Mouse (Mus musculus): ENCODE results near the gene 2410004P03Rik. TPM values are rescaled to one million over a fixed set of nuclear protein-coding genes. Genes with fewer than 3 reads are reported as not detected.
"Not testable (repeated sequence)": the region's sequence is repeated elsewhere in the genome, so short reads cannot be mapped to it uniquely, and the experiment has no call there.

2410004P03Rik gene
- total RNA-seq, 2 experiments from 2014 or later: 0.50 TPM; not detected in 1

DNA sequence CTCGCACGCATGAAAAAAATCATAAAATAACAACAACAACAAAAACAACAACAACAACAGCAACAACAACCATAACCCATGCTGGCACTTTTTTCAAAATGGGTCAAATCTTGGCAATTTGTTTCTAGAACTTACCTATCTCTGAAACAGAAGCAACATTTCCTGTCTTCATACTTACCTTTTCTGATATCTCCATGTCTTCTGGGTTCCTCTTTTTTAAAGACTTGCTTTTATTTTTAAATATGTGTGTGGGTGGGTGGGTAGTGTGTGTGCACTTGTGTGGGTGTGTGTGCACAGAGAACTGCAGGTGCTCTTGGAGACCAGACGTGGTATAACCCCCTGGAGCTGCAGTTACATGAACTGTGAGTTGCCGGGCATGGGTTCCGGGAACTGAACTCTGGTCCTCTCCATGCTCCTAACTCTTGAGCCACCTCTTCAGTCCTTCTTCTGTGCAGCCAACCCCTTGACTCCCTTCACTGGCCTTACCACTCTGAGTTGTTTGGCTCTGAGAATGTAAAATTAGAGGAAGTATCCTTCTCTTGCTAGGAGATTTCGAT is 13.1 kb upstream of the 2410004P03Rik start:
- no peak for DNase-seq
- intact Hi-C loops (cut with DNase I): no loop called here

DNA sequence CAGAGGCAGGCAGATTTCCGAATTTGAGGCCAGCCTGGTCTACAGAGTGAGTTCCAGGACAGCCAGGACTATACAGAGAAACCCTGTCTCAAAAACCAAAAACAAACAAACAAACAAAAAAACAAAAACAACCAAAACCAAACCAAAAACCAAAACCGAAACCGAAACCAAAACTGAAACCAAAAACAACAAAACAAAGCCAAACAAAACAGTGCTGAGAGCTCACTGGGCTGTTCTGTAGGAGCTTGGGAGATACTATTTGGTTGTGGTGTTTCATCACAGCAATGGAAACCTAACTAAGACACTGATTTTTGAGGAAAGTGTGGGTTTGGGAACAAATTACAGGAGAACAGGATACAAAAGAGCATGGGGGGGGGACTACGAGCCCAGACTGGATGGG is 10.6 kb upstream of the 2410004P03Rik start:
- intact Hi-C loops (cut with DNase I): no loop called here
- no peak for DNase-seq

DNA sequence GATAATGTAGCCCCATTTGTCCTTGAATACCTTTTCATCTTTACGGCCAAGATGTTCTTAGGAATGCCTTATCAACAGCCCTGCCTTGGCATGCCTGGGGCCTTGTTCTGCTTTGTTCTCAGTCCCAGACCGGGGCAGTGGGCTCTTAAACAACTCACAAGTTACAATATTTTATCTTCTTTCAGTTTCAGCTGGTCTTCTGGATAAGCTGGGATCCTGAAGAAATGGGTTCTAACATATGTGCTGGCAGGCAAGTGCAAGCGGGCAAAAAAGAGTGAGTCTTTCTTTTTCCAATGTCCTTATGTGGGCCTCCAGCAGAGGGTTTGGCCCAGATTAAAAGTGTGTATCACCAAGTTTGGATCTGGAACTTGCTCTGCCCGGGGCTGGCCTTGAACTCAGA is 9.6 kb upstream of the 2410004P03Rik start:
- DNase-seq; intact Hi-C loops (cut with DNase I): not testable (repeated sequence)

DNA sequence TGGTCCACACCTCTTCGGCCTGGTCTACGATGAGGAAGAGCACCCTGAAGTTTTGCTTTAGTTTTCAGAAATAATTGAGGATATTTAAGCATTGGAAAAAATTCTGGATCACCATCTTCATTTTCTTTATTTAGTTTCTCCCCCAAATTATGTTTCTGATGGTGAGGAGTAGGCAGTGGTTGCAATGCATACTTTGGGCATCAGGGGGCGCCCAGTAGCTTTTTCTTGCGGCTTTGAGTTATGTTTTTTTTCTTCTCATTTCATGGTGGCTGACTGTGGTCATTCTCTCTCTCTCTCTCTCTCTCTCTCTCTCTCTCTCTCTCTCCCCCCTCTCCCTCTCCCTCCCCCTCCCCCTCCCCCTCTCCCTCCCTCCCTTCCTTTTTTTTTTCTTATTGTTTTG is 6.9 kb upstream of the 2410004P03Rik start:
- DNase-seq: peak; percentile 54 to 71
- intact Hi-C loops (cut with DNase I): no loop called here

DNA sequence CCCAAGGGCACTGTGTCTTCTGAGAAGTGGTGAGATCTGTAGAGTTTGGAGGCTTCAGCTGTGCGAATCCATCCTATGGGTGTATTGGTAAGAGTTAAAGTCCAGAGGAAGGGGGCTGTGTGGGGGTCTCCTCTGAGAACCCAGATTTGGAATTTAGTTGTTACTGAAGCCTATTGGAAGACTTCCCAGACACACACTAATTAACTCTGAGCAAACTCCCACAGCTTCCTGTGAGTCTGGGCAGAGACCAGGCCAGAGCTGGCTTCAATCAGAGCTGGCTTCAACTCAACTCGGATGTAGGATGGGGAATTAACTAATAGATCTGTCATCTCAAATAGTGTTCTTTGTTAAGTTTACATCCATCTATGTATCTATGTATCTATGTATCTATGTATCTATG is 4.2 kb upstream of the 2410004P03Rik start:
- DNase-seq: peak in 1 of 2 experiments; percentile 29
- intact Hi-C loops (cut with DNase I): no loop called here

DNA sequence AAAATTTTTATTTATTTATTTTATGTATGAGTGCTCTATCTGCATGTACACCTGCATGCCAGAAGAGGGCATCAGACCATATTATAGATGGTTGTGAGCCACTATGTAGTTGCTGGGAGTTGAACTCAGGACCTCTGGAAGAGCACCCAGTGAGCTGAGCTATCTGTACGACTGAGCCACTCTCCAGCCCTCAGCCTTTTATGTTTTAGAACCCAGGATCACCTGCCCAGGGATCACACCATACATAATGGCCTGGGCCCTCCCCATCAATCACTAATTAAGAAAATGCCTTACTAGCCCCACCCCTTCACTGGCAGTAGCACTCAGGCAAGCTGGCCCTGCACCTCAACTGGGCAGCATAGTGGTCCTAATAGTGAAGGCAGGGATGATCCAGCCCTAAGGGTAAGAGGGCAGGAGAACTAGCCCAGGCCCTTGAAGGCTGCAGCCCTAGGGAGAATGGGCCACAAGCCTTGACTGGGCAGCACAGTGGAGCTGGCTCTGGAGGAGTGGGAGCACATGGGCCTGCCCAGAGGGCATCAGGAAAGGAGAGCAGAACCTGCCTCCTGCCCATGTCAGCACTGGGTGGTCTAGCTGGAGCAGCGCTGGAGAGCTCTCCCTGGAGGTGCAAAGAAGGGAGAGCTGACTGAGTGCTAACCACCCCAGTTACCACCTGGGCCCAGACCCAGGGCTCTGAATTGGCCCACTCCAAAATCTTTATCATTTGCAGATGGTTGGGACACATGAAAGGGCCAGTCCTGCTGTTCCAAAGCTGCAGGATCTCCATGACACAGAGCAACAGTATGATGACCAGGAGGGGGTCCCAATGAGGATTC is 756 bp upstream of the 2410004P03Rik start:
- DNase-seq: no peak
- intact Hi-C loops (cut with DNase I): loop anchor here (5.0 kb wide), 1 partner anchor 295 kb away; no protein-coding TSS in a partner anchor

DNA sequence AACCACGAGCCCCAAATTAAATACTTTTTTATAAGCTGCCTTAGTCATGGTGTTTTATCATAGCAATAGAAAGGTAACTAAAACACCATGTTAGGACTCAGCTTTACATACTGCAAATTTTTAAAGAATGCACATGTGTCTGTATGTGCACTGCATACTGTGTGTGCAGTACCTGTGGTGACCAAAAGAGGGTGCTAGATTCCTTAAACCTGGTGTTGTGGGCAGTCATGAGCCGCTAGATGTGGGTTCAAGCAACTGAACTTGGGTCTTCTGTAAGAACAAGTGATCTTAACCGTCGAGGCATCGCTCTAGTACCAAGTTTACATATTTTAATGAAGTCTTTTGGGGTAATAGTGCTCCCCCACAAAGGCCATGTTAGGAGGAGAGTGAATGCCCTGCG is 2.1 kb downstream of the 2410004P03Rik start:
- no peak for DNase-seq
- intact Hi-C loops (cut with DNase I): no loop called here

DNA sequence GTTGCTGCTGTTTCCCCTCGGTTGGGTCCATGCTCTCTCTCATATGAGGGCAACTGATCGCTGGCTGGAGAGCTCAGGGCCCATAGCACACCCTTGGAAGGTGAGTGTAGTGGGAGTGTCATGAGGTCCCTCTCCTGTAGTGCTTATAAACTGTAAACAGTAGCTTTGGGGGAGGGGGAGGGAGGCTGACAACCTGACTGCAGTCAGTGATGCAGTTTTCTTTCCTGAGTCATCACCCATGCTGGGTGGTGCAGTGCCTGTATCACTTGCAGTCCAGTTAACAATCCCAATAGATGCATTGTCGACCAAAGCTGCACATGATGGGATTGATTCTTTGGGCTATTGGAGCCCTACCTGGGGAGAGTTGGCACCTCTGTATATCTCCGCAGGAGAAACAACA is 10.3 kb downstream of the 2410004P03Rik start:
- DNase-seq: no peak
- intact Hi-C loops (cut with DNase I): no loop called here

DNA sequence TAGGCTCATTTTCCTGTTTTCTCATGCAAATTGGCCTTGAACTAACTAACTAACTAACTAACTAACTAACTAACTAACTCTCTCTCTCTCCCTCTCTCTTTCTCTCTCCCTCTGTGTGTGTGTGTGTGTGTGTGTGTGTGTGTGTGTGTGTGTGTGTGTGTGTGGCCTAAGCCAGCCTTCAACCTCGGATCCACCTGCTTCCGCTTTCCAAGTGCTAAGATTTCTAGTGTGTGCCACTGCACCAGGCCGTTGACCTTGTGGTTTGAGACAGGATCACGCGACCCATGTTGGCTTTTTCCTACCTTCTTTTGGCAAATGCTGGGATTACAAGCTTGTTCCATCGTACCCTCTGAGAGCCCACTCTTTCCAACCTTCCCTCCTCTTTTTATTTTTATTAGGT is 10.9 kb downstream of the 2410004P03Rik start:
- intact Hi-C loops (cut with DNase I): no loop called here
- DNase-seq: no peak

DNA sequence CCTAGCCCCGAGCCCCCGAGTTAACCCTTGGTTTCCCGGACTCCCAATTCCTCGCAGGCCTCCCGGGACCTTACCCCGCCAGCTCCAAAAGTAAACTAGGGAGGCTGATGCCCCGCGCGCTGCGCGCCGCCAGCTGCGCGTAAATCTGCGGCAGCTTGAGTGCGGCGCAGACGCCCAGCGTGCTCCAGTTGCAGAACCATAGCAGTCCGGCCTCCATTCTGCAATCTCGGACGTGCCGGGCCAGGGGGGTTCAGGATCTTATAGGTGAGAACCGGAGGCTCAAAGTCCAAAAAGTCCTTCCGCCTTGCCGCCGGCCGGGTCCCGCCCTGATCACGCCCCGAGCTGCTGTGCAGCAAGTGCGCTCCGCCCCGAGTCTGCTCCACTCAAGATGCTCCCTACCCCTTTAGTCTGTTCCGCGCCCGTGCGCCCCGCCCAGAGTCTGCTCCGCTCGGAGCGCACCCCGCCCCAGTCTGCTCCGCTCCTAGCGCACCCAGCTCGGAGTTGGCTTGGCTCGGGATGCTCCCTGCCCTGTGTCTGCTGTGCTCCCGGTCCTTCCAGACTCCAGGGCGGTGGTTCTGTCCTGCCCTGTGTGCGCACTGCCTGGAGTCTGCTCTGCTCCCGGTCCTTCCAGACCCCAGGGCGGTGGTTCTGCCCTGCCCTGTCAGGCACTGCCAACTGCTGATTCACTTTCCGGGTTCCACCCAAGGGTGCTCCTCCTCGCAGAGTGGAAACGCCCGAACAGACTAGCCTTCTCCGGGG is 11.6 kb downstream of the 2410004P03Rik start, which contains the start of gene Pqlc3:
Gene Pqlc3 (minus strand): TSS at position 670 of the 759 bp plus-strand sequence.
- peak; percentile 84 to 87 for DNase-seq
- intact Hi-C loops (cut with DNase I): no loop called here

DNA sequence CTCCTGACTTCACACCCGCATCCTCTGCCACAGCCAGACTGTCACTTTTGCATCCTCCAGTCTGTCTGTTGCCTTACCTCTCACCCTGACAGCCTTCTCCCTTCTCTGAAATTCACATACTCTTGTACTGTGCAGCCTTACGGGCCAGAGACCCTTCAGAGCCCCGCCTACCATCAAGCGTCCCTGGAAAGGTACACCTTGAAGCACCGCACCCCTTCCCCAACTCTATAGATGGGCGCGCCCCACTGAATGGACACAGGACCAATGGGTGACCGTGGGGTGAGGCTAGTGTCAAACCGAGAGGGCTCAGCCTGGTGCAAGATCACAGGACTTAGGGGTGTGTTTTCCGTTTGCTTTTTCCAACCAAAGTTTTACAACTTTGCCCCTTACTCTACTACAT is 12.4 kb downstream of the 2410004P03Rik start:
- no peak for DNase-seq
- intact Hi-C loops (cut with DNase I): no loop called here

DNA sequence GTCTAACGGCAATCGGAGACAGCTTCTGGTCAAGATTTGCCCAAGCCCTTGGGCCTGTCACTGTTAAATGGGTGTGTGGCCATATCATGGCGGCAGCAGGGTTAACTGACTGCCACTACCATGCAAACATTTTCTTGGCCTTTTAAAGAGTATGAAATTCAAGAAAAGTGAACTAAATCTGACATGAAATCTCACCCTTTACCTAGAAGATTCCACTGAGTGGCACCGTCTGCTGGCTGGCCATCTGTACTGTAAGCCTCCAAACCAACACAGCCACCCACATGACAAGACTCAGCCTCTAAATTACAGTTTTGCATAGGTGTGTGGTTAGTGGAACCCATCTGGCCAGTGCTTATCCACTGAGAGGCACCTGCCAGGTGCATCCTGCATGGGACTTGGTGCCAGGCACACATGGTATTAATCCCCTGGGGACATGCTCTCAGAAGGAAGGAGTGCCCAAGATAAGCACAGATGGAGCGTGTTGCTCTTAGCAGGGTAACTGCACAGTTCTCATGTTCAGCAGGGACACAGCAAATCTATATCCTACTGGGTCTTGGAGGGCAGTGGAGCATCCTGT is 14.6 kb downstream of the 2410004P03Rik start:
- intact Hi-C loops (cut with DNase I): no loop called here
- DNase-seq: no peak

DNA sequence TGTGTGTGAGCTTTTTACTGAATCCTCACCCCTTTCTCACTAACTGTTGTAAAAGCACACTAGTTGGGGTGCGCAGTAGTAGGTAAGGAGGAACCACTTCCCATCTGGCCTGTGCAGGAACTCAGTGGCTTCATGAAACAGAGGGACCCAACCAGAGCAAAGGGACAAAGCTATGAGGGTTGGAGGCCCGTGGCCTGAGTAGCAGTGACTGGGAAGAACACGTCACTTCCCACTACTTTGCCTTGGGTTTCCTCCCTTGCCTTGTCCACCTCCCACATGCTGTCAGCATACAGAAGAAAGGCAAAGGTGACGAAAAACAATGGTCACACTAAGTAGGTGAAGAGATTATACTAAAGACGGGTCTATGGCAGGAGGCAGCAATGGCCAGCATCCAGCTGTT is 15.2 kb downstream of the 2410004P03Rik start:
- no peak for DNase-seq
- intact Hi-C loops (cut with DNase I): no loop called here

DNA sequence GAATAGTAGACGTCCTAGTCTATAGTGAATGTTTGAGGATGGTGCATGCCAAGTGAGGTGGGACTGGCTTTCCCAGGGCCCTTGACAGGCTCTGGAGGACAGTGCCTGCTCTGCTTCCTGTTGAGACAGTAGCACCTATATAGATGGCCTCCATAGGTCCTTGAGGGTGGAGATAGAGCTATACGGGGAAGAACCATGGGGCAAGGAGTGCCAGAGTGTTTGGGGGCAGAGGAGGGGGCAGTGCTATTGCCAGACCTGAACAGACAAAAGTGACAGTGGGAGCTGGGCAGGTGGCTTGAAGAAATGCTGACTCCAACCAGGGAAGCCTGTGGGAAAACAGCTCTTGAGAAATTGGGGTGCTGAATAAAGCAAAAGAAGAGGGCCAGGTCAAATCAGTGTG is 17.2 kb downstream of the 2410004P03Rik start:
- DNase-seq: no peak
- intact Hi-C loops (cut with DNase I): no loop called here

DNA sequence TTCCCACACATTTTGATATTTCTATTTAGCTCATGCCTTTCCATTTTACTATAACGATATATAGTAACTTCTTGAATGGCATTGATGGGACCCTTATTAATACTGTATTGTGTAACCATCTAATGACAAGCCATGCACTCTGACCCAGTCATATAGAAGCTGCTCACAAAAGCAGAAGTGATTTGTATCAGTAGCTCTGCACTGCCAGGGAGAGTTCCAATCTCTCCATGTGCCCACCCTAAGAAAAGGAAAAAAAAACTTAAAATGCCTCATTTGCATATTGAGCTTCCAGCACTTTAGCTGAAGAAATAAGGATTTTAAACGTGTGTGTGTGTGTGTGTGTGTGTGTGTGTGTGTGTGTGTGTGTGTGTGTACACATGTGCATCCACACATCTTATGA is 19.2 kb downstream of the 2410004P03Rik start:
- intact Hi-C loops (cut with DNase I): no loop called here
- DNase-seq: no peak

DNA sequence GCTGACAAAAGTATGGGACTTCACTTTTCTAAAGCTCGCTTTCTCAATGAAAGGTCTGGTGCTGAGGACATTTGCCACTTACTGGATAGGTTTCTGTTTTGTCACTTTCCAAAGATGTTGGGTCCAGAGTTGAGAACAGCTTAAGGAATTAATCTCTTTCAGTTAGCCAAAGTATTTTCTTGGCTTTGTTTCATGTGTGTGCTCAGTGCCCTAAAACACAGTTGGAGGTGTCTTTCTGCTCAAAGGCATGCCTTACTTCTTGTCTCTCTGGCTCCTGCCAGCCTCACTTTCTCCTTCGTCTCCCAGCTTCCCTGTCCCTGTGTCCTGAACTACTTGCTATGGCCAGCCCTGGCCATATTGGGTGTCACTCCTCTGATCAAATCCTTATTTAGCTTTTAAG is 20.2 kb downstream of the 2410004P03Rik start:
- intact Hi-C loops (cut with DNase I): no loop called here
- no peak for DNase-seq

DNA sequence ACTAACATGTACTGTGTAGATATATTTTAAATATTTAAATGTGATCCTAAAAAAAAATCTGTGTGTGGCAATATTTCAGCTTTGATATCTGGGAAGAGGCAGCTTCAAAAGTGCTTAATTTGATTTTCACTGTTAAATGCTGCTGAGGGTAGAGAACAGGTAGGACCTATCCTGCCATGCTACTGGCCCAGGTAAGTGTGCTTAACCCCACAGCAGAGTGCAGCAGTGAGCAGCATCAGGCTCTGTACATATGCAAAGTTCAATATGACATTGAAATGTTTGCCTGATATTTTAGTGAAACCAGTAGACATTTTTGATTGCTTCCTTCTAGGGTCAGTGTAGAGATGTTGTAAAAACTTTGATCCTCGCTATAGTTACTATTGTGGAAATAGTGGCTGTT is 25.7 kb downstream of the 2410004P03Rik start:
- no peak for DNase-seq
- intact Hi-C loops (cut with DNase I): no loop called here

DNA sequence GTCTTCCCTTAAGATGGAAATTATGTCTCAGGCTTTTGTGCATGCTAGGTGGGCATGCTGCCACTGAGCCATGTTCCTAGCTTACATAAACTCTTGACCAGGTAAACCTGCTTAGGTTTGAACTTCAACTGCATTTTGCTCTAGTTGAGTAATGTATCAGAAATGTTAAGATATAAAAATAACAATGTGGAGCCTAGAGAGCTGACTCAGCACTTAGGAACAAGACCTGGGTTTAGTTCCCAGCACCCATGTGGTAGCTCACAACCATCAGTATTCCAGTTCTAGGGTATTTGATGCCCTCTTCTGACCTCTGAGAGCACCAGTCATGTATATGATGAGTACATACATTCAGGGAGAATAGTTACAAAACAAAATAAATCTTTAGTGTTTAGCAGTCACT is 34.4 kb downstream of the 2410004P03Rik start:
- intact Hi-C loops (cut with DNase I): no loop called here
- DNase-seq: no peak

DNA sequence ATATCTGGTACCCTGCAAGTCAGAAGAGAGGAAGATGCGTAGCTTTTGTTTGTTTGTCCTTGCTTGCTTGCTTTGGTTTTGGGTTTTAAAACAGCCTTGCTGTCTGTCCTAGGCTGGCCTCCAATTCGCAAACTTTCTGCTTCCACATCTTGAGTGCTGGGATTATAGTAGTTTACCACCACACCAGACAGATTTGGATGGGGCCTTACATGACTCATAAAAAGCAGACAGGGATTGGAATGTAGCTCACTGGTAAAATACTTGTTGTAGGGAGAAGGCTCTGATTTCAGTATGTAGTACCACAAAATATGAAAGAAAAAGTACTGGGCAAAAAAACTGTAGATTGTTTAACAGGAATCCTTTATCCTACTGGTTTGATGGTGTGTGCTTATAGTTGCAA is 44.7 kb downstream of the 2410004P03Rik start:
- intact Hi-C loops (cut with DNase I): loop anchor here (5.0 kb wide), 1 partner anchor 140 kb away; no protein-coding TSS in a partner anchor
- DNase-seq: no peak

DNA sequence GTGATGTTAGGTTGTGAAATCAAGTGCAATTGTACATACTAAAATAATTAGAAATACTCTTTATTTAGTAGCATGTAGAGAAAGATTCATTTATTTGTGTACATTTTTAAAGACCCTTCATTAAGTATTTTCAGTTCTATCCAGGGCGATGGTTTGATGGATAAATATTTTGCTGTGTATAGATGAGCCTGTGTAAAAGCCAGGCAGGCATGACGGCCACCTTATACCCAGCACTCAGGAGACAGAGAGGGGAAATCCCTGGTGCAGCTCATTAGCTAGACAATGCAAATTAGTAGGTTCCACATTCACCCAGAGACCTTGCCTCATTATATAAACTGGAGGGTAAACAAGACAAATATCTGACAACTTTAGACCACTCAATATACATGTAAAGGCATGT is 48.2 kb downstream of the 2410004P03Rik start:
- intact Hi-C loops (cut with DNase I): no loop called here
- no peak for DNase-seq

DNA sequence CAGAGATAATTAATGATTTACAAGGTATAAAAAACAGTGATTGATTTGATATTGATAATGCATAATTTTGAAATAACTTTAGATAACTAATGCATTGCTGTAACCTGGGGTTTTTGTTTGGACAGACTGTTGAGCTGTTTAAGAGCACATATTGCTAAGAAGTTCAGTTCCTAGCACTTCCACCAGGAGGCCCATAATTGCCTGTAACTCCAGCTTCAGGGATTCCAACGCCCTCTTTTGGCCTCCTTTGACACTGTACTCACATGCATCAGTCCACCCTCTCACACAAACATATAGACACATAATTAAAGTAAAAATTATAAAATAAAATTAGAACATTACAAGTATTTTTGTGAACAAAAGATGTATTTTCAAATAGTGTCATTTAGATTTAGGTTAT is 52.7 kb downstream of the 2410004P03Rik start:
- DNase-seq: peak in 1 of 2 experiments; percentile 16
- intact Hi-C loops (cut with DNase I): no loop called here

Measured in heart, postnatal 14 days (tissue).